Mouse (Mus musculus): ENCODE results near the gene March6. TPM values are rescaled to one million over a fixed set of nuclear protein-coding genes. Genes with fewer than 3 reads are reported as not detected.

Gene March6
- total and polyA plus RNA-seq, 2 experiments = 22.6 to 77.0 TPM

- no peaks in the 10 kb centered on the region for H3K27me3 ChIP-seq (ENCODE audit: control insufficient read depth, insufficient read depth, low read length)
- no peaks in the 10 kb centered on the region for H3K36me3 ChIP-seq (ENCODE audit: control insufficient read depth, insufficient read depth, low read length)
- 88% methylated on average over 4 of the region's 4 CpGs for WGBS
- TF ChIP-seq CTCF (IDR thresholded peaks at IDR 0.05; ENCODE audit: low read depth, low read length) (no peak), POLR2A (IDR thresholded peaks at IDR 0.05; ENCODE audit: extremely low read depth, insufficient read depth, low read length) (no peak)
- DNase-seq (ENCODE audit: extremely low read depth, low read depth, low spot score) = no peak
- H3K79me2 ChIP-seq (ENCODE audit: control insufficient read depth, insufficient read depth, low read length) = no peaks in the 10 kb centered on the region
- H3K4me3 ChIP-seq (ENCODE audit: insufficient read depth, low read depth, low read length) = no peak overlapping the region
- no peak overlapping the region for H3K27ac ChIP-seq (replicated peaks; ENCODE audit: insufficient read depth, low read depth, low read length)
- H3K9ac ChIP-seq (ENCODE audit: low read depth, low read length) = no peak overlapping the region
- H3K4me1 ChIP-seq (ENCODE audit: control insufficient read depth, insufficient read depth, low read length) = peaks cover 2% of the 10 kb centered on the region; the same call in 1 of the 2 replicates
These were observed 88.2 kb downstream of the March6 start for GRCm38 (mm10) chr15:31442698-31443097.

- no peak for DNase-seq (ENCODE audit: extremely low read depth, low read depth, low spot score)
These were observed 88.9 kb downstream of the March6 start for GRCm38 (mm10) chr15:31441996-31442395.

GRCm38 (mm10) chr15:31436811-31437210 lies 94.0 kb downstream of the March6 start:
- Histone ChIP-seq H3K4me1 (ENCODE audit: control insufficient read depth, insufficient read depth, low read length) (no peaks in the 10 kb centered on the region), H3K79me2 (ENCODE audit: control insufficient read depth, insufficient read depth, low read length) (no peaks in the 10 kb centered on the region), H3K27ac (replicated peaks; ENCODE audit: insufficient read depth, low read depth, low read length) (no peak overlapping the region), H3K9ac (ENCODE audit: low read depth, low read length) (no peak overlapping the region), H3K27me3 (ENCODE audit: control insufficient read depth, insufficient read depth, low read length) (no peaks in the 10 kb centered on the region), H3K4me3 (ENCODE audit: insufficient read depth, low read depth, low read length) (no peak overlapping the region), H3K36me3 (ENCODE audit: control insufficient read depth, insufficient read depth, low read length) (no peaks in the 10 kb centered on the region)
- DNase-seq (ENCODE audit: extremely low read depth, low read depth, low spot score) = no peak
- 87% methylated on average over 2 of the region's 2 CpGs for WGBS
- TF ChIP-seq CTCF (IDR thresholded peaks at IDR 0.05; ENCODE audit: low read depth, low read length) (no peak), POLR2A (IDR thresholded peaks at IDR 0.05; ENCODE audit: extremely low read depth, insufficient read depth, low read length) (no peak)

More at GRCm38 (mm10) chr15:31441996-31442395, 88.9 kb downstream of the March6 start:
- Histone ChIP-seq H3K36me3 (ENCODE audit: control insufficient read depth, insufficient read depth, low read length) (no peaks in the 10 kb centered on the region), H3K27ac (replicated peaks; ENCODE audit: insufficient read depth, low read depth, low read length) (no peak overlapping the region), H3K4me3 (ENCODE audit: insufficient read depth, low read depth, low read length) (no peak overlapping the region), H3K4me1 (ENCODE audit: control insufficient read depth, insufficient read depth, low read length) (no peaks in the 10 kb centered on the region), H3K79me2 (ENCODE audit: control insufficient read depth, insufficient read depth, low read length) (no peaks in the 10 kb centered on the region), H3K9ac (ENCODE audit: low read depth, low read length) (no peak overlapping the region), H3K27me3 (ENCODE audit: control insufficient read depth, insufficient read depth, low read length) (no peaks in the 10 kb centered on the region)
- TF ChIP-seq CTCF (IDR thresholded peaks at IDR 0.05; ENCODE audit: low read depth, low read length) (no peak), POLR2A (IDR thresholded peaks at IDR 0.05; ENCODE audit: extremely low read depth, insufficient read depth, low read length) (no peak)
- 81% methylated on average over 6 of the region's 6 CpGs for WGBS

- H3K27ac ChIP-seq (replicated peaks; ENCODE audit: insufficient read depth, low read depth, low read length) = no peak overlapping the region
- DNase-seq (ENCODE audit: extremely low read depth, low read depth, low spot score) = no peak
- H3K4me3 ChIP-seq (ENCODE audit: insufficient read depth, low read depth, low read length) = no peak overlapping the region
- H3K36me3 ChIP-seq (ENCODE audit: control insufficient read depth, insufficient read depth, low read length) = no peaks in the 10 kb centered on the region
- no peaks in the 10 kb centered on the region for H3K4me1 ChIP-seq (ENCODE audit: control insufficient read depth, insufficient read depth, low read length)
- 64% methylated on average over 1 of the region's 1 CpGs for WGBS
- H3K9ac ChIP-seq (ENCODE audit: low read depth, low read length) = no peak overlapping the region
- TF ChIP-seq POLR2A (IDR thresholded peaks at IDR 0.05; ENCODE audit: extremely low read depth, insufficient read depth, low read length) (no peak), CTCF (IDR thresholded peaks at IDR 0.05; ENCODE audit: low read depth, low read length) (no peak)
- no peaks in the 10 kb centered on the region for H3K27me3 ChIP-seq (ENCODE audit: control insufficient read depth, insufficient read depth, low read length)
- H3K79me2 ChIP-seq (ENCODE audit: control insufficient read depth, insufficient read depth, low read length) = no peaks in the 10 kb centered on the region
These were observed 94.8 kb downstream of the March6 start for GRCm38 (mm10) chr15:31436083-31436482.

- Histone ChIP-seq H3K4me1 (ENCODE audit: control insufficient read depth, insufficient read depth, low read length) (no peaks in the 10 kb centered on the region), H3K4me3 (ENCODE audit: insufficient read depth, low read depth, low read length) (no peak overlapping the region), H3K36me3 (ENCODE audit: control insufficient read depth, insufficient read depth, low read length) (no peaks in the 10 kb centered on the region), H3K9ac (ENCODE audit: low read depth, low read length) (no peak overlapping the region), H3K27ac (replicated peaks; ENCODE audit: insufficient read depth, low read depth, low read length) (no peak overlapping the region), H3K79me2 (ENCODE audit: control insufficient read depth, insufficient read depth, low read length) (no peaks in the 10 kb centered on the region), H3K27me3 (ENCODE audit: control insufficient read depth, insufficient read depth, low read length) (no peaks in the 10 kb centered on the region)
- no peak for DNase-seq (ENCODE audit: extremely low read depth, low read depth, low spot score)
- 81% methylated on average over 7 of the region's 7 CpGs for WGBS
- TF ChIP-seq CTCF (IDR thresholded peaks at IDR 0.05; ENCODE audit: low read depth, low read length) = no peak
- TF ChIP-seq POLR2A (IDR thresholded peaks at IDR 0.05; ENCODE audit: extremely low read depth, insufficient read depth, low read length) = no peak
These were observed 97.1 kb downstream of the March6 start for GRCm38 (mm10) chr15:31433768-31434167.

- Histone ChIP-seq H3K9ac (ENCODE audit: low read depth, low read length) (no peak overlapping the region), H3K27me3 (ENCODE audit: control insufficient read depth, insufficient read depth, low read length) (no peaks in the 10 kb centered on the region), H3K4me1 (ENCODE audit: control insufficient read depth, insufficient read depth, low read length) (no peaks in the 10 kb centered on the region), H3K4me3 (ENCODE audit: insufficient read depth, low read depth, low read length) (no peak overlapping the region), H3K36me3 (ENCODE audit: control insufficient read depth, insufficient read depth, low read length) (no peaks in the 10 kb centered on the region), H3K27ac (replicated peaks; ENCODE audit: insufficient read depth, low read depth, low read length) (no peak overlapping the region), H3K79me2 (ENCODE audit: control insufficient read depth, insufficient read depth, low read length) (no peaks in the 10 kb centered on the region)
- 87% methylated on average over 8 of the region's 8 CpGs for WGBS
- TF ChIP-seq POLR2A (IDR thresholded peaks at IDR 0.05; ENCODE audit: extremely low read depth, insufficient read depth, low read length) = no peak
- no peak for TF ChIP-seq CTCF (IDR thresholded peaks at IDR 0.05; ENCODE audit: low read depth, low read length)
- no peak for DNase-seq (ENCODE audit: extremely low read depth, low read depth, low spot score)
These were observed 99.0 kb downstream of the March6 start for GRCm38 (mm10) chr15:31431847-31432246.

Data from liver, adult 2 months (tissue).